Mouse (Mus musculus) large intestine, adult 2 months (tissue): ENCODE measurements around the gene Clec4e. TPM values are rescaled to one million over a fixed set of nuclear protein-coding genes. Genes with fewer than 3 reads are reported as not detected.
"Not testable (repeated sequence)": the region's sequence is repeated elsewhere in the genome, so short reads cannot be mapped to it uniquely, and the experiment has no call there.

Experiments
- DNase-seq: peaks from one replicate; pipeline ENCODE4 v3.0.0-alpha.2; 2012; ENCODE audit warnings: low read depth, low spot score
- WGBS: fragments of 180-500 bp; shearing (Covaris S2); methylation state at CpG from one replicate; pipeline ENCODE4 v1.1.7; 2018; 5-methylcytosine and 5-hydroxymethylcytosine counted together
- polyA plus RNA-seq: library from polyadenylated mRNA; depleted of rRNA; stranded (reverse); fragments of >200 nt; gene quantifications from 2 replicates; pipeline ENCODE4 v1.2.3, GENCODE M21; 2012; rRNA removed

Gene Clec4e
- polyA plus RNA-seq: 0.10 and 0.17 TPM in 2 replicates

GRCm38 (mm10) chr6:123289753-123290152, at the start of gene Clec4e:
Clec4e (minus strand) TSS chr6:123289870.
- 55% methylated on average over 4 of the region's 4 CpGs for WGBS
- no peak for DNase-seq

- WGBS: 45% methylated on average over 2 of the region's 2 CpGs
Measured at GRCm38 (mm10) chr6:123332503-123332902, 42.8 kb upstream of the Clec4e start.

GRCm38 (mm10) chr6:123308033-123308432, 18.4 kb upstream of the Clec4e start, which contains the start of gene Vmn2r19:
Vmn2r19 (plus strand) TSS chr6:123308333.
- WGBS: 87% methylated on average over 2 of the region's 2 CpGs
- no peak for DNase-seq

More at GRCm38 (mm10) chr6:123332503-123332902, 42.8 kb upstream of the Clec4e start:
- no peak for DNase-seq

- not testable (repeated sequence) for DNase-seq
- WGBS: 84% methylated on average over 7 of the region's 7 CpGs
Measured at GRCm38 (mm10) chr6:123306315-123306714, 16.6 kb upstream of the Clec4e start.

GRCm38 (mm10) chr6:123296687-123297086, 7.0 kb upstream of the Clec4e start:
- WGBS: 43% methylated on average over 1 of the region's 1 CpGs

GRCm38 (mm10) chr6:123293509-123293908, 3.8 kb upstream of the Clec4e start:
- not testable (repeated sequence) for DNase-seq
- 82% methylated on average over 11 of the region's 11 CpGs for WGBS

More at GRCm38 (mm10) chr6:123296687-123297086, 7.0 kb upstream of the Clec4e start:
- no peak for DNase-seq

- DNase-seq: no peak
- WGBS: 93% methylated on average over 1 of the region's 1 CpGs
Measured at GRCm38 (mm10) chr6:123292751-123293400, 3.2 kb upstream of the Clec4e start.

GRCm38 (mm10) chr6:123288931-123289330, 739 bp downstream of the Clec4e start:
- 66% methylated on average over 10 of the region's 10 CpGs for WGBS
- DNase-seq: no peak

GRCm38 (mm10) chr6:123286311-123286710, 3.4 kb downstream of the Clec4e start:
- 71% methylated on average over 2 of the region's 2 CpGs for WGBS
- no peak for DNase-seq

GRCm38 (mm10) chr6:123279443-123279842, 10.2 kb downstream of the Clec4e start:
- no peak for DNase-seq
- 85% methylated on average over 2 of the region's 2 CpGs for WGBS

- WGBS: 64% methylated on average over 5 of the region's 5 CpGs
- no peak for DNase-seq
Measured at GRCm38 (mm10) chr6:123266945-123267344, 22.7 kb downstream of the Clec4e start.

GRCm38 (mm10) chr6:123265809-123266208, 23.9 kb downstream of the Clec4e start:
- DNase-seq: no peak
- WGBS: 88% methylated on average over 4 of the region's 4 CpGs

- 90% methylated on average over 3 of the region's 3 CpGs for WGBS
- DNase-seq: no peak
Measured at GRCm38 (mm10) chr6:123264194-123264593, 25.5 kb downstream of the Clec4e start.

- WGBS: 51% methylated on average over 4 of the region's 4 CpGs
- DNase-seq: no peak
Measured at GRCm38 (mm10) chr6:123261555-123262161, 28.0 kb downstream of the Clec4e start, which contains the start of gene Clec4d. Clec4d (plus strand) TSS chr6:123262111.

GRCm38 (mm10) chr6:123260868-123261267, 28.8 kb downstream of the Clec4e start:
- no peak for DNase-seq
- 89% methylated on average over 1 of the region's 1 CpGs for WGBS

GRCm38 (mm10) chr6:123259889-123260603, 29.6 kb downstream of the Clec4e start:
- WGBS: 71% methylated on average over 4 of the region's 4 CpGs
- no peak for DNase-seq

GRCm38 (mm10) chr6:123258946-123259345, 30.7 kb downstream of the Clec4e start:
- no peak for DNase-seq
- WGBS: 53% methylated on average over 3 of the region's 3 CpGs

GRCm38 (mm10) chr6:123252735-123253134, 36.9 kb downstream of the Clec4e start:
- no peak for DNase-seq

- WGBS: 75% methylated on average over 2 of the region's 2 CpGs
- not testable (repeated sequence) for DNase-seq
Measured at GRCm38 (mm10) chr6:123248862-123249261, 40.8 kb downstream of the Clec4e start.

GRCm38 (mm10) chr6:123244201-123244600, 45.5 kb downstream of the Clec4e start:
- 77% methylated on average over 5 of the region's 5 CpGs for WGBS
- no peak for DNase-seq
